Mouse (Mus musculus) megakaryocyte, embryonic 14.5 days (primary cell): ENCODE measurements around the gene Igf1r.

Experiments
- FLI1 ChIP-seq: IDR thresholded peaks from 2 replicates; pipeline ENCODE4 v1.6.1; 2012; ENCODE audit warnings: low read length, inconsistent platforms, mixed read lengths
- GATA1 ChIP-seq: IDR thresholded peaks from 3 replicates; pipeline ENCODE4 v1.6.1; 2012; ENCODE audit warnings: mixed read lengths, low read length, inconsistent platforms, borderline replicate concordance

DNA sequence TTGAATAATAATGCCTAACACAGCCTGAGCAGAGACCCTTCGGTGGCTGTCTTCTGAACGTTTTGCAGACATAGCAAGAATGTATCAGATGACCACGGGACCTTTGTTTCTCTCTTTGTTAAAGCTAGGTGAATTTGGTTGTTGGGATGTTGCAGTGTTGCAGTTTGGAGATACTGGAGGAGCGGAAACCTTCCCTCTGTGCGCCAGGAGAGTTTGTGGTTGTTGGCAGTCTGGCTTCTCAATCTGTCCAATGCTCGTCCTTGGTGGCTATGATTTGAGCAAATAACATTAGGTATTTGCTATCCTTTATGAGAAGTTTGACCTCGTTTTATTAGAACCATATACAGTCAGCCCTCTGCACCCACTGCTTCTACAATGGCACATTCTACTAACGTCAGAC, 30.2 kb downstream of the Igf1r start:
- TF ChIP-seq GATA1 (no peak), FLI1 (no peak)
